Mouse (Mus musculus): ENCODE data around the gene Usp17lc.
"Not testable (repeated sequence)": the region's sequence is repeated elsewhere in the genome, so short reads cannot be mapped to it uniquely, and the experiment has no call there.

The Usp17lc gene

DNA sequence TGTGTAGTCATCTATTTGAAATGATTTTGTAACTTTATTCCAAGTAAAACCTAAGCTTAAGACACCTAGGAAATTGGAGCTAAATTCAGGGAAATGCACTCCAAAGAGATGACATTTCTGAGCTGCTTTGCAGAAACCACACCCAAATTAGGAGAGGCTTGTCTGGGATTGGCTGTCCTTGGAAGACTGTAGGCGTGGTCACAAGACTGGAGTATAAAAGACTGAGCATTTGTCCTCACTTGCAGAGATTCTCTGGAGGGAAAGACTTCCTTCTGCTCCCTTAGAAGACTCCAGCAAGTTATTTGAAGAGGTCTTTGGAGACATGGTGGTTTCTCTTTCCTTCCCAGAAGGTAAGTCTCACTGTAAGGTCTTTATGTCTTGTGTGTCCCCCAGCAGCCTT is at the start of gene Usp17lc:
Usp17lc (plus strand) TSS at position 301 of the 400 bp plus-strand sequence.
- DNase-seq (ENCODE audit: low spot score in 2 of 2) = not testable (repeated sequence)

GRCm38 (mm10) chr7:103386077-103386476 is 28.8 kb upstream of the Usp17lc start, which contains the start of gene Olfr603:
Gene Olfr603 (minus strand): TSS chr7:103386177.
- DNase-seq (ENCODE audit: low spot score in 2 of 2) = no peak

- no peak for DNase-seq (ENCODE audit: low spot score in 2 of 2)
Measured at GRCm38 (mm10) chr7:103397758-103398157, 17.1 kb upstream of the Usp17lc start.

GRCm38 (mm10) chr7:103398981-103399380 is 15.9 kb upstream of the Usp17lc start:
- no peak for DNase-seq (ENCODE audit: low spot score in 2 of 2)

DNA sequence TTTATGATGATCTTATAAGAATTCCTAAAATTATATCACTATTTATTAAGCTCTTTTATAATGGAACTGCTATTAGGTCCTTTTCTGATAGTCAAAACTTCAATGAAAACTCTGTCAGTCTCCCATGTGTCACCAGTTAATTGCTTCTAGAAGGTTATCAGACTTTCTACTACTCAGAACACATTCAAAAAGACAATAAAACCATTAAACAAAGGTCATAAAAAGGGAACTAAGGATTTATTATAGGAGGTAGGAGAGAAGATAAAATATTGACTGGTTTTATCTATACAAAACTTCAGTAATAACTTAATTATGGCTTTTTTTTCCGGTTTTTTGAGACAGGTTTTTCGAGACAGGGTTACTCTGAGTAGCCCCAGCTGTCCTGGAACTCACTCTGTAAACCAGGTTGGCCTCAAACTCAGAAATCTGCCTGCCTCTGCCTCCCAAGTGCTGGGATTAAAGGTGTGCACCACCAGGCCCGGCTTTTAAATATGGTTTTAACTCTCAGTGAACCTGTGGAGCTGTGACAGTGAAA is 8.3 kb upstream of the Usp17lc start:
- DNase-seq (ENCODE audit: low spot score in 2 of 2) = not testable (repeated sequence)

DNA sequence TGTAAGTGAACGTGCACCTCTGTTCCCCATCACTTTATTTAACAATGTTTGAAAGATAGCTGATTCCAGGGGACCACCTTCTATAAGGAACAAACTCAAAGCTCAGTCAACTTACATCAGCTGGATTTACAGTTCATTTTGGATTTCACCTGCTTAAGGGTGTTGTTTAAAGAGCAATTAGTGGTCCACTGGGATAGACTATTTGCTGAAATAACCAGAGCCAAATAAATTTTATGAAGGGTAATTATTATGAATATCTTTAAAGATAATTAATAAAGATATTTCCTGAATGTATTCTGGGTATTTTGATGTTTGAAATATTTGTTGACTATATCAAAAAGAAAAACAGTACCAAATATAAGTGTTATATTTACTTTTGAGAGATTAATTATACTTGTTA is 30.5 kb downstream of the Usp17lc start, which contains the start of gene Olfr605:
Olfr605 (minus strand) TSS at position 101 of the 400 bp plus-strand sequence.
- no peak for DNase-seq (ENCODE audit: low spot score in 2 of 2)

GRCm38 (mm10) chr7:103448746-103449145 is 33.9 kb downstream of the Usp17lc start, which contains the start of gene Olfr606:
Gene Olfr606 (plus strand): TSS chr7:103449046.
- no peak for DNase-seq (ENCODE audit: low spot score in 2 of 2)

GRCm38 (mm10) chr7:103460590-103460989 is 45.7 kb downstream of the Usp17lc start:
- no peak for DNase-seq (ENCODE audit: low spot score in 2 of 2)
